Mouse (Mus musculus) liver, embryonic 16.5 days (tissue): ENCODE results near the gene Fcrl6. TPM values are rescaled to one million over a fixed set of nuclear protein-coding genes. Genes with fewer than 3 reads are reported as not detected.

ENCODE experiments used
- ATAC-seq: fragments of 200-750 bp; cut with Nextera tagmentation; 2 replicates; pipeline ENCODE4 v1.8.0; 2017; ENCODE audit warnings: low read depth, mild to moderate bottlenecking, moderate number of reproducible peaks, moderate library complexity
- H3K27ac ChIP-seq: fragments of 300-500 bp; sonication (generic); 2 replicates; pipeline ENCODE4 v1.5.1; 2014; ENCODE audit warnings: mild to moderate bottlenecking, low read length
- H3K27me3 ChIP-seq: fragments of 300-500 bp; sonication (generic); 2 replicates; pipeline ENCODE4 v1.6.1; 2014; ENCODE audit warnings: low read depth, low read length, mixed read lengths; ENCODE audit not compliant: control insufficient read depth, insufficient read depth
- H3K36me3 ChIP-seq: fragments of 300-500 bp; sonication (generic); 2 replicates; pipeline ENCODE4 v1.6.1; 2014; ENCODE audit warnings: mild to moderate bottlenecking; ENCODE audit not compliant: control insufficient read depth, insufficient read depth
- H3K4me1 ChIP-seq: fragments of 300-500 bp; sonication (generic); 2 replicates; pipeline ENCODE4 v1.6.1; 2014; ENCODE audit warnings: low read depth, low read length, mixed read lengths; ENCODE audit not compliant: control insufficient read depth
- H3K4me2 ChIP-seq: fragments of 300-500 bp; sonication (generic); 2 replicates; pipeline ENCODE4 v1.6.1; 2014; ENCODE audit warnings: low read depth, low read length, mixed read lengths
- H3K4me3 ChIP-seq: fragments of 300-500 bp; sonication (generic); 2 replicates; pipeline ENCODE4 v1.5.1; 2014; ENCODE audit warnings: low read depth, mild to moderate bottlenecking, low read length
- H3K9ac ChIP-seq: fragments of 300-500 bp; sonication (generic); 2 replicates; pipeline ENCODE4 v1.6.1; 2014; ENCODE audit warnings: low read depth, low read length
- H3K9me3 ChIP-seq: fragments of 300-500 bp; sonication (generic); replicated peaks from 2 replicates; pipeline ENCODE4 v1.6.1; 2016; ENCODE audit warnings: low read length; ENCODE audit not compliant: control insufficient read depth
- WGBS: fragments of 180-500 bp; shearing (Covaris S2); extraction: QIAGEN DNeasy Blood & Tissue Kit; methylation state at CpG from one replicate; pipeline ENCODE4 v1.1.7; 2014; ENCODE audit not compliant: insufficient replicate concordance; 5-methylcytosine and 5-hydroxymethylcytosine counted together
- polyA plus RNA-seq: library from polyadenylated mRNA; unstranded; fragments of >200 nt; fragmentation: Nextera tagmentation; extraction: Ambion mirVana; gene quantifications from 2 replicates; pipeline ENCODE4 v1.2.1, GENCODE M21; 2015

Gene Fcrl6
- polyA plus RNA-seq, 1 experiment from 2014 or later: 0.17 TPM

DNA sequence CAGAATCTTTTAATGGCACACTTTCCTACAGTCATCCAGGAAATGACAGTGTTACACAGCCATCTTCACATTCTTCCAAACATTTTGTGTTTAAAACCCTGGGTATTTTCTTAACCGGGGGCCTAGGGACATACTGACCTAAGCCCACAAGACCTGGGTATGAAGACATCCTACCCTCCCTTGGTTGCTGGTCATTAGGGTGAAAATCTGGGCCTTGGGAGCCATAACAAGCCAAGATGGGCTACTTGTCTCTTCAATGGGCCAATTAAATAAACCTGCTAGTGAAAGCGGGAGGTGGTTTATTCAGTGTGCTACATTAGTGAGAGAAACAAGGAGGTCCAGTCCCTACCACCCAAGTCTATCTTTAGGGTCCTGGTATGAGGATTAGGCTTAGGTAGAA, 31.8 kb upstream of the Fcrl6 start:
- Histone ChIP-seq H3K9me3 (no peaks in the 10 kb centered on the region), H3K9ac (no peak overlapping the region), H3K36me3 (no peaks in the 10 kb centered on the region), H3K4me1 (no peaks in the 10 kb centered on the region; the same call in 1 of the 2 replicates), H3K27me3 (no peaks in the 10 kb centered on the region), H3K27ac (no peak overlapping the region), H3K4me3 (no peak overlapping the region), H3K4me2 (no peak overlapping the region)
- no peak for ATAC-seq
- WGBS: 72% methylated on average over 2 of the region's 2 CpGs

DNA sequence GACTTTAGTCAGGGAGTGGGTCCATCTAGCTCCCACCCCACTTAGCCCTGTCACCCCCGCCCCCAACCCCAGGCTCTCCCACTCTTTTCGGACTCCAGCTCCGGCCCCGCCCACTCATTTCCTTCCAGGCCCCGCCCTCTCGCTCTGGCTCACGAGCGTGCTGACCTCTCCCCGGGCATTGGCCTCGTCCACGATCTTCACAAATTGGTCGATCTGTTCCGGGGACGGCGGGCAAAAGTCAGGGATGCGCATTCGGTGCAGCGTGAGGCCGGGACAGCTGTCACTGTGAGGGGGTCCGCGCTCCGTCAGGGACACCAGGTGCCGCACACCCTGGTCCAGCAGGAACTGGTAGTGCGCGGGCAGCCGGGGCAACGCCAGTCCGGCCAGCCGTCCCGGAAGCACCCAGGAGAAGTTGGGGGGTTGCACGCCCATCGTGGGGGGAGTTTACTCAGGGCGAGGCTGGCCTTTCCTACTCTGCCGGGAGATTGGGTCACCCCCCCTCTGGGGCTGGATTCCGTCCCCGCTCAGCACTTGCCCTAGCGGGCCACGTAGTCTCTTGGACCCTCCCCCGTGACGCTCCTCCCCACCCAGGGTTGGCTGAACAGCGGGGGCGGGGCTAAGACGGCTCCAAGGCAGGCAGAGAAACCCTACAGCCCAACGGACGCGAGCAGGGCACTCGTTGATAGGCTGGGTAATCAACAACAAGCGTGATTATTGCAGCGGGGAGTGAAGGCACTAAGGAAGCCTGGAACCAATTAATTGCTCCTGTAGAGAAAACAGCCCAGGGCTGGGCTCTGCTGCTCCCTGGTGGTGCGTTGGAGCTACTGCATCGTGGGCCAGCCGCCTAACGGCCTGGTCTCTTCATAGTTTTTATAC, 30.3 kb upstream of the Fcrl6 start, which contains the start of gene Dusp23:
Dusp23 (minus strand) TSS at position 512 of the 876 bp plus-strand sequence.
- Histone ChIP-seq H3K4me1 (no peaks in the 10 kb centered on the region; the same call in 1 of the 2 replicates), H3K4me2 (peak within 1 kb of the TSS; percentile 83), H3K9ac (peak within 1 kb of the TSS; percentile 68), H3K27me3 (no peaks in the 10 kb centered on the region), H3K27ac (peak within 1 kb of the TSS; percentile 91), H3K4me3 (peak within 1 kb of the TSS; percentile 72), H3K9me3 (no peaks in the 10 kb centered on the region), H3K36me3 (no peaks in the 10 kb centered on the region)
- peak; percentile 95 for ATAC-seq
- under 1% methylated on average over 53 of the region's 53 CpGs for WGBS

DNA sequence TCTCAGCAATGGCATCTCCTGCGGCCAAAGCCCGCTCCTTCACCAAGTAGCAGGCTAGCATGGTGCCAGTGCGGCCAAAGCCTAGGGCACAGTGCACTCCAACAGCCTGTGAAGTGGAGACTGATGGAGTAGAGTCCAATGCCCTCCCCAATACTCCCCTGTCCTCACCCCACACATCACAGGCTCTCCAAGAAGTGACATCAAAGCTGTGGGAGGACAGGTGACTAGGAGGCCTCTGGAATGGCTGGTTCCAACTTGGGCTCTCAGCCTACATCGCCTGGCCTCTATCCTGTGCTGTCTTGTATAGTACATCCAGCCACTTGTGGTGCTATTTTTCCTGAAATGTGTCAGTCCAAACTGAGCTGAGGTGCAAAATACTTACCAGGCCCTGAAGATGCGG, 29.4 kb upstream of the Fcrl6 start:
- Histone ChIP-seq H3K9ac (no peak overlapping the region), H3K27ac (no peak overlapping the region), H3K4me1 (no peaks in the 10 kb centered on the region; the same call in 1 of the 2 replicates), H3K27me3 (no peaks in the 10 kb centered on the region), H3K36me3 (no peaks in the 10 kb centered on the region), H3K9me3 (no peaks in the 10 kb centered on the region), H3K4me3 (no peak overlapping the region), H3K4me2 (no peak overlapping the region)
- WGBS: 77% methylated on average over 5 of the region's 5 CpGs
- no peak for ATAC-seq

DNA sequence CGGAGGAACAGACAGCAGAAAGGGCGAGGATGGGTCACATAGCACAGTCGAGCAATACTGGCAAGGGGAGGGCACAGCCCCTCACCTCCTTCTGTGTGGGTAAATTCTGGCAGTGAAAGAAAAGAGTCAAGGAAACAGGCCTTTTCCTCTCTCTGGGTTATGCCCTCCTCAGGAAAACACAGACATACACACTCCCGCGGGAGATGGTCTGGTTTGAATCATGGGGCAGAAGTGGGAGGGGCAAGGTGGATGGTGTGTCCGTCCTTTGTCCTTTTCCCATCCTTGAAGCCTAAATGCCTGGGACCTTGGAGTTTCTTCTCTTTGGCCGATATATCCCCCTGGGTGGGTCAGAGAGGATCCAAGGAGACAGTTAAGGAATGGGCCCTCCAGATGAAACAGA, 27.5 kb upstream of the Fcrl6 start:
- H3K9me3 ChIP-seq: no peaks in the 10 kb centered on the region
- ATAC-seq: no peak
- H3K4me2 ChIP-seq: no peak overlapping the region
- no peak overlapping the region for H3K27ac ChIP-seq
- H3K36me3 ChIP-seq: no peaks in the 10 kb centered on the region
- H3K4me3 ChIP-seq: no peak overlapping the region
- H3K4me1 ChIP-seq: no peaks in the 10 kb centered on the region; the same call in 1 of the 2 replicates
- H3K27me3 ChIP-seq: no peaks in the 10 kb centered on the region
- WGBS: 68% methylated on average over 7 of the region's 7 CpGs
- no peak overlapping the region for H3K9ac ChIP-seq

DNA sequence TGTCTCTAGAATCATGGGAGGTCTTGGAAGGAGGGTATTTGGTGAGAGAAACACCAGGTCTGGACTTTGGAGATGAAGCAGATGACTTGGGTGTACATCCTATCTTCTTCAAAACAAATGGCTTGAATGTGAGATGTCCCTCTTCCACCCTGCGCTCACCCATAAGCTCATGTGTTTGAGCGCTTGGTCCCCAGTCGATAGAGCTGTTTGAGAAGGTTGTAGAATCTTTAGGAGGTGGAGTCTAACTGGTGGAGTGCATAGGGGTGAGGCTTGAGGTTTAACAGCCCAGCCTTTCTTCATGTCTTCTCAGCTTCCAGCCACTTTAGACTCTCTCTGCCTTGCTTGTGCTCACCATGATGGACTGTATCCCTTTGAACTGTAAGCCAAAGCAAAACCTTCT, 24.0 kb upstream of the Fcrl6 start:
- H3K4me1 ChIP-seq: no peaks in the 10 kb centered on the region
- no peak overlapping the region for H3K4me3 ChIP-seq
- H3K4me2 ChIP-seq: no peak overlapping the region
- no peak overlapping the region for H3K27ac ChIP-seq
- H3K9me3 ChIP-seq: no peaks in the 10 kb centered on the region
- WGBS: 85% methylated on average over 3 of the region's 3 CpGs
- H3K27me3 ChIP-seq: no peaks in the 10 kb centered on the region
- no peak for ATAC-seq
- no peaks in the 10 kb centered on the region for H3K36me3 ChIP-seq
- H3K9ac ChIP-seq: no peak overlapping the region

DNA sequence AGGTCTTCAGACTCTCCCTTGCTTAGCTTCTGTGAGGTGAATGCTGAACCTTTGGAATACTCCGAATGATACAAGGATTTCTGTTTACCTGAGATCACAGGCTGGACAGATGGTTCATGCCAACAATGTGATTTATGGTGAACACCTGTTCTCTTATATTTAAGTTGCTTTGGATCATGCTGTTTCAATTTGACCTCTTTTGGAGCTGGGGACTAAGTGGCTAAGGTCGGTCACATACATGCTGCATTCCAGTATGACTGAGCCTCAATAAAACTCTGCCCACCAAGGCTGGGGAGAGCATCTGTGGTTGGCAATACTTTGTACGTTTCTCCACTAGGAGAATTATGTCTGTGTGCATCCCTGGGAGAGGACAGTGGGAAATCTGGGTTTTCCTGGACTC, 21.7 kb upstream of the Fcrl6 start:
- WGBS: 51% methylated on average over 3 of the region's 3 CpGs
- no peak for ATAC-seq
- H3K27ac ChIP-seq: no peak overlapping the region

DNA sequence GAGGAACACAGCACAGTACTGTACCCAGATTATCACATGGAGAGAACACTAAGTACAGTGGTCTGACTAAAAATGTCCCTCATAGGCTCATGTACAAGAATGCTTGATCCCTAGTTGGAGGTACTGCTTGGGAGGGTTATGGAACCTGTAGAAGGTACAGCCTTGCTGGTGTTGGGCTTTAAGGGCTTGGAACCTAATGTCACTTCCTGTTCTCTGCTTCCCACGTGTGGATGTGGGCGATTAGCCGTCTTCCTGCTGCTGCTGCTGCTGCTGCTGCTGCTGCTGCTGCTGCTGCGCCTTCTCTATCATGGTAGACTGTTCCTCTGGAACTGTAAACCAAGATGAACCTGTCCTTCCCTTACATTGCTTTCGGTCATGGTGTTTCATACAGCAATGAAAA, 21.2 kb upstream of the Fcrl6 start:
- Histone ChIP-seq H3K27ac (no peak overlapping the region), H3K9me3 (no peaks in the 10 kb centered on the region), H3K4me2 (no peak overlapping the region), H3K9ac (no peak overlapping the region), H3K27me3 (no peaks in the 10 kb centered on the region), H3K36me3 (no peaks in the 10 kb centered on the region), H3K4me1 (no peaks in the 10 kb centered on the region), H3K4me3 (no peak overlapping the region)
- 33% methylated on average over 5 of the region's 5 CpGs for WGBS
- ATAC-seq: no peak

More for the DNA sequence above, 21.7 kb upstream of the Fcrl6 start:
- Histone ChIP-seq H3K27me3 (no peaks in the 10 kb centered on the region), H3K4me2 (no peak overlapping the region), H3K4me3 (no peak overlapping the region), H3K4me1 (no peaks in the 10 kb centered on the region), H3K9ac (no peak overlapping the region), H3K9me3 (no peaks in the 10 kb centered on the region), H3K36me3 (no peaks in the 10 kb centered on the region)

DNA sequence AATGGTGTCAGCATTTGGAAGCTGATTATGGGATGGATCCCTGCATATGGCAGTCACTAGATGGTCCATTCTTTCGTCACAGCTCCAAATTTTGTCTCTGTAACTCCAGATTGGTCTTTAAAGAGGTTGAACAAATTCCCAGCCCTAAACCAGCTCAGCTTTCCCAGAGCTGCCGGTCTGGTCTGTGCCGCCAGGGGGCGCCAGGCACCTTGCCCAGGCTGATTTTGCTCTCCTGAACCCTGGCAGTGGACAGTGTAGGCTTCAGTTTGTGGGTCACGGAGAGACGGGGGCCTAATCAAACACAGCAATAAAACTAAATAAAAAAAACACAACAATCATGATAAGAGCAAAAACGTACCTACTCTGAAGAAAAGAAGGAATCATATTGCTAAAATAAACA, 16.9 kb upstream of the Fcrl6 start:
- Histone ChIP-seq H3K9ac (no peak overlapping the region), H3K4me1 (no peaks in the 10 kb centered on the region), H3K27me3 (no peaks in the 10 kb centered on the region; the same call in 1 of the 2 replicates), H3K9me3 (no peaks in the 10 kb centered on the region), H3K27ac (no peak overlapping the region), H3K4me2 (no peak overlapping the region), H3K36me3 (no peaks in the 10 kb centered on the region), H3K4me3 (no peak overlapping the region)
- 7% methylated on average over 7 of the region's 7 CpGs for WGBS
- ATAC-seq: peak; percentile 43; the same call in 1 of the 2 replicates

DNA sequence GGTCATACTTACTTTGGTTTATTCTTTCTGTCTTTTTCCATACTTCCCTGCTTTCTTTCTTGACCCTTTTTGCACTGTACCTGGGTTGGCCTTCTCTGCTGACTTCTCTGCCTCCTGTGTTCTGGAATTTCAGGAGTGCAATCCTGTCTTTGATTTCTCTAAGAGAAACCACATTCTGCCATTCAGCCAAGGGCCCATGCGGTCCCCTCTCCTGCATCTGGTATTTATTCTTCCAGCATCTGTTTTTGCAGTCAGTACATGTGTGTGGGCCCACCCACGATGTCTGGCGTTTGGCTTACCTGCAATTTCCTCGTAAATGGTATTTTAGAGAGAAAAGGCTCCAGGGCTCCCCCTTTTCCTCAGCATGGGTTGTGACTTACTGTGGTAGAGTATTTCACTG, 15.8 kb upstream of the Fcrl6 start:
- no peak overlapping the region for H3K9ac ChIP-seq
- H3K4me3 ChIP-seq: no peak overlapping the region
- H3K4me2 ChIP-seq: no peak overlapping the region
- no peaks in the 10 kb centered on the region; the same call in 1 of the 2 replicates for H3K27me3 ChIP-seq
- H3K36me3 ChIP-seq: no peaks in the 10 kb centered on the region
- H3K9me3 ChIP-seq: no peaks in the 10 kb centered on the region
- H3K27ac ChIP-seq: no peak overlapping the region
- no peak for ATAC-seq
- H3K4me1 ChIP-seq: no peaks in the 10 kb centered on the region
- 68% methylated on average over 4 of the region's 4 CpGs for WGBS
